Mouse (Mus musculus) thymus, postnatal 4 days (tissue): ENCODE data around the gene Gm9945.

ENCODE experiments used
- DNase-seq: peaks from one replicate; pipeline ENCODE4 v3.0.0; 2021

The Gm9945 gene

DNA sequence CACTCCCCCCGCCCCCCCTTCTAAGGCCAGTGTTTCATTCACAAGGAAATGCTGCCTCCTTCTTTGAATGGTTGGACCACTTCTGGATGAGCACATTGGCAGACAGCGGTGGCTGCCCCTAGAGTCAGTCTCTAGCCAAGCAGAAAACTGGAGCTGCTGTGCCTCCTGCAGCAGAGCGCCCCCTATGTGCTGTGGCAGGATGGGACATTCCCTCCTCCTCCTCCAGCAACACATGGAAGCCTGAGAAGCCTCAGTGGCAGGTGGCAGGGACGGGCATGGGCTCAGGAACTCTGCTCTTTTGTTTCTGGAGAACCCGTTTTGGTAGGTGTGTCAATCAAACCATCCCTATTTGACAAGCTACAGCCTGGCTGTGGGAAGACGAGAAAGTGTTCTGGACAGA, 44.9 kb downstream of the Gm9945 start:
- peak; percentile 68 for DNase-seq

GRCm38 (mm10) chr11:53525461-53525860, 45.5 kb downstream of the Gm9945 start:
- DNase-seq = no peak

DNA sequence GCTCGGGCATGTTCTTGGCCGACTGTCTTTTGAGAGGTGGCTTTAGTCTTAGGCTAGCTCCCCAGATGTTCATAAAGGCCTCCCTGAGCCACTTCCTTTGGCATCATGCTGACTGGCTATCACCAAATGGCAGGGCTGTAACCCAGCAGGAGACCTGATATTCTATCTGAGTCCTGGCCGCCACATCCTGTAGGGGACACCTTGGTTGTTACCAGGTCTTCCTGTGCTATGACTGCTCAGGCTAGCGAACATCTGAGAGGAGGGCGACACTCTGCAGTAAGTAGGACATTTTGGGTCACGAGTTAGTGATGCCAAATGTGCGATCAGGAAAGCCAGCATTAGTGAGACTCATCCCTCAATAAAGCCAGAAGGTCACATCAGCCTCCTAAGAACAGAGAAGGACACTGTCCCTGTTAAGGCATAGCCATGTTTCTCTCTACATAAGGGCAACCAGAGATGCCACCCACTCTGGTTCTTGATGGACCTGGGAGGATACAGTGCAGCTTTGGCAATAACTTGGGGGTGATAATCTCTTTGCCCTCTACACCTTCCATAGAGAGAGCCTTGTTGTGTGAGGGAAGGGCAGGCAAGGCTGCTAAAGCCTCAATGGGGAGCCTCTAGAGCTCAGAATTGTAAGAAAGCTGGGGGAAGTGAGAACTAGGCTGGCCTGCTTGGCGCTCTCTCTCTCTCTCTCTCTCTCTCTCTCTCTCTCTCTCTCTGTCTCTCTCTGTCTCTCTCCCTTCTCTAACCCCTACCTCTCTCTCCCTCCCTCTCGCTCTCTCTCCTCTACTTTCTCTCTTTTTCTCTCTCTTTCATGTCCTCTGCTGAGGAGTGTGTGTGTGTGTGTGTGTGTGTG, 48.7 kb downstream of the Gm9945 start:
- DNase-seq = no peak

- no peak for DNase-seq
Observed at GRCm38 (mm10) chr11:53529253-53529557, 49.2 kb downstream of the Gm9945 start.

- no peak for DNase-seq
Observed at GRCm38 (mm10) chr11:53530001-53530400, 50.0 kb downstream of the Gm9945 start.
